Mouse (Mus musculus): ENCODE measurements at regions not wholly inside any gene's neighbourhood (a gene's known extent, or its start where the extent isn't known, plus 50 kb on each side); places are given as distances from the start of the nearest gene placed in this dataset.

DNA sequence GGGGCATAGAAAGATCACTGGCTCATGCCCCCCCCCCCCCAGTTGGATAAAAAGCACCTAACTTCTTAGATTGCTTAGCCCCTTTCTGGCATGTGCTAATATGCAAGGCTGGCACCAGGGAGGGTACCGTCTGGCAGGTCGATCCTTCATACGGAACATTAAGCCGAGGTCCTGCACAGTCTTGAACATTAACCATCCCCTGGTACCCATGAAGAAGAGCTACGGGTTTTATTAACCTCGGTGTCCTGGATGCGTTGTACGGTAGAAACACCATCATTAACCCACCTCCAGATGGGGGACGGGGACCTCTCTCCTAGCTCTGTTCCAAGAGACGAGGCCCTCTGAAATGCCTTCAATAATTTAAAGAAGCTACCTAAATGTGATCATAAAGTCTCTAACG lies 178.7 kb downstream of the Maf start:
- H3K27ac ChIP-seq (ENCODE audit: low read depth, low read length) = no peak overlapping the region
- no peak overlapping the region for H3K4me2 ChIP-seq (replicated peaks; ENCODE audit: low read depth)
- H3K9me3 ChIP-seq (ENCODE audit: control insufficient read depth) = no peaks in the 10 kb centered on the region
- H3K4me1 ChIP-seq (replicated peaks; ENCODE audit: control insufficient read depth, insufficient read depth, low read length) = peaks cover 11% of the 10 kb centered on the region
- no peak overlapping the region for H3K9ac ChIP-seq (ENCODE audit: low read depth, low read length)
- WGBS = 97% methylated on average over 11 of the region's 11 CpGs
- no peaks in the 10 kb centered on the region for H3K27me3 ChIP-seq (replicated peaks; ENCODE audit: control insufficient read depth, insufficient read depth, low read length)
- no peak for ATAC-seq
- no peaks in the 10 kb centered on the region for H3K36me3 ChIP-seq (ENCODE audit: control insufficient read depth, insufficient read depth)
- TF ChIP-seq CTCF (IDR thresholded peaks at IDR 0.05; ENCODE audit: low read depth) = no peak
- no peak overlapping the region for H3K4me3 ChIP-seq (ENCODE audit: low read depth, low read length)

DNA sequence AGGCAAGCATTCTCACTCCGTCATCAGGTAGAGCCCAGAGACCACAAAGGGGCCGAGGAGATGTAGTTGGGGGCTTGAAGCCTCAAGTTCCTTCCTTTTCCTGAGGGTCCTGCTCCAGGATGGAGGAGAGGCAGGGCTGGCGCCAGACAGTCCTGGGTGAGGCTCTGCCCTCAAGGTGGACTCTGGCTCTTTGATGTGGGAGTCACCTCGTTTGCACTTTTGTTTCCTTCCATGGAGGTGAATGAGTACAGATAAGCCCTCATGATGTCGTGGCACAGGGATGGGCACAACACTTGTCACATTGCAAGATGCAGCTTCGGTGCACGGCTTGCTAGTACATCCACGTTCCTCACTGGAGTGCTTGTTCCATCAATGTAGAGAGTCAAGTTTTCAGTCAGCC lies 182.4 kb downstream of the Maf start:
- WGBS = 58% methylated on average over 8 of the region's 8 CpGs
- Histone ChIP-seq H3K9ac (ENCODE audit: low read depth, low read length) (no peak overlapping the region), H3K4me2 (replicated peaks; ENCODE audit: low read depth) (0 out of 2 replicates have a peak overlapping the region, but pooled peaks have one; percentile 2), H3K27ac (ENCODE audit: low read depth, low read length) (peak overlapping the region; percentile 94), H3K4me3 (ENCODE audit: low read depth, low read length) (no peak overlapping the region), H3K4me1 (replicated peaks; ENCODE audit: control insufficient read depth, insufficient read depth, low read length) (peaks cover 7% of the 10 kb centered on the region), H3K9me3 (ENCODE audit: control insufficient read depth) (no peaks in the 10 kb centered on the region), H3K27me3 (replicated peaks; ENCODE audit: control insufficient read depth, insufficient read depth, low read length) (no peaks in the 10 kb centered on the region), H3K36me3 (ENCODE audit: control insufficient read depth, insufficient read depth) (no peaks in the 10 kb centered on the region)
- no peak for TF ChIP-seq CTCF (IDR thresholded peaks at IDR 0.05; ENCODE audit: low read depth)
- peak; percentile 90 for ATAC-seq

DNA sequence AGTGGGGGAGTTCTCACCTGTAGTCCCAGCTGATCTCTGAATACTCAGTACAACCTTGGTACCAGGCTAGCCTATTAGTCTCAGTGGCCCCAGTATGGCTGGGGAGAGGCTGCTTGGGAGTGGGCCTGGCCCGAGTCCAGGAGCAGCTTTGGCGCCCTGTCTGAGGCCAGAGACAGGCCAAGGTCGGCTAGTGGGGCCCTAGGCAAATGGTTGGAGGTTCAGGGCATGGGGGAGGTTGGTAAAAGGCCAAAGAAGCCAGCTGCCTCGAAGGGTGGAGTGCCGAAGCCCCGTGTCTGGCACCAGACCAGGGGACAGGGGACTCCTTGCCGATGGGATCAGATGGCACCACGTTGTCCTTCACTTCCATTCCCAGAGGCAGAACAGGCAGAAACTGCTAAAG lies 182.9 kb downstream of the Maf start:
- Histone ChIP-seq H3K9me3 (ENCODE audit: control insufficient read depth) (no peaks in the 10 kb centered on the region), H3K36me3 (ENCODE audit: control insufficient read depth, insufficient read depth) (no peaks in the 10 kb centered on the region), H3K27ac (ENCODE audit: low read depth, low read length) (peak overlapping the region; percentile 94), H3K4me3 (ENCODE audit: low read depth, low read length) (no peak overlapping the region), H3K27me3 (replicated peaks; ENCODE audit: control insufficient read depth, insufficient read depth, low read length) (no peaks in the 10 kb centered on the region), H3K4me2 (replicated peaks; ENCODE audit: low read depth) (0 out of 2 replicates have a peak overlapping the region, but pooled peaks have one; percentile 2), H3K9ac (ENCODE audit: low read depth, low read length) (no peak overlapping the region), H3K4me1 (replicated peaks; ENCODE audit: control insufficient read depth, insufficient read depth, low read length) (peaks cover 6% of the 10 kb centered on the region)
- no peak for TF ChIP-seq CTCF (IDR thresholded peaks at IDR 0.05; ENCODE audit: low read depth)
- 28% methylated on average over 8 of the region's 8 CpGs for WGBS
- ATAC-seq = peak; percentile 77

DNA sequence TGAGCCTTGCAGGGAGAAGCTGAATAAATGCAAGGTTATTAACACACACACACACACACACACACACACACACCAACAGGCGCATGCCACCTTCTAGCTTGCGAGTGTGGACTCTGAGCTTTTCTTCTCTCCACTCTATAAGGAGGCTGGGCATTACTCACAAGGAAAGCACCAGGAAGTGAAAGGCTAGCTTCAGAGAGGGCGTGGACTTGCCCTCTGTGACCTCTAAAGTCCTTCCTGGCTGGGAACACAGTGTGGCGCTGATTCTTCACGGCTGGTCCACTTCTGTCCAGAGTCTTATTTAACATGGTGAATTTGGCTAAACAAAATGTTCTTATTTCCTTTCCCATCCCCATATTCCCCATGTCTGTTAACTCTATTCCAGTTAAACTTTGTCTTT lies 185.1 kb downstream of the Maf start:
- ATAC-seq = peak; percentile 90
- peaks cover 4% of the 10 kb centered on the region; the same call in 1 of the 2 replicates for H3K4me1 ChIP-seq (replicated peaks; ENCODE audit: control insufficient read depth, insufficient read depth, low read length)
- H3K27ac ChIP-seq (ENCODE audit: low read depth, low read length) = 0 out of 2 replicates have a peak overlapping the region, but pooled peaks have one; percentile 15
- H3K9ac ChIP-seq (ENCODE audit: low read depth, low read length) = no peak overlapping the region
- H3K9me3 ChIP-seq (ENCODE audit: control insufficient read depth) = no peaks in the 10 kb centered on the region
- no peaks in the 10 kb centered on the region for H3K27me3 ChIP-seq (replicated peaks; ENCODE audit: control insufficient read depth, insufficient read depth, low read length)
- H3K4me3 ChIP-seq (ENCODE audit: low read depth, low read length) = no peak overlapping the region
- WGBS = 27% methylated on average over 5 of the region's 5 CpGs
- H3K4me2 ChIP-seq (replicated peaks; ENCODE audit: low read depth) = no peak overlapping the region
- no peaks in the 10 kb centered on the region for H3K36me3 ChIP-seq (ENCODE audit: control insufficient read depth, insufficient read depth)
- TF ChIP-seq CTCF (IDR thresholded peaks at IDR 0.05; ENCODE audit: low read depth) = peak; percentile 68

DNA sequence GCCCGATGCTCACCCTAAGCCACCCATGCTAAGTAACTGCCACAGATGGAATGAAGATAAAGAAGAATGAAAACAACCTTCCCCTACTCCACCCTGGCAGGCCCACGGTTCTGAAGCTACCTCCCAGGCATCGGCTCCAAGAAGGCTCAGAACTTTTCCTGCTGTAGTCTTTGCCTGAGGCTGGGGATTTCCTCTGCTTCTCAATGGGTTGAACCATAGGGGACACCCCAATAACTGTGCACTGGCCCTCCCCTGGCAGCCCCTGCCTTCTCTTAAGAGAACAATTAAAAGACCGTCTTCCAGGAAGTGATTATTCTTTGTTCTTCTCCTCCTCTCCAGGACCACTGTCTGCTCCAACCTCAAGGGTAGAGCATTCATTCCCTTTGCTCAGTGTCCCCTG lies 191.9 kb downstream of the Maf start:
- H3K4me1 ChIP-seq (replicated peaks; ENCODE audit: control insufficient read depth, insufficient read depth, low read length) = no peaks in the 10 kb centered on the region
- no peak overlapping the region for H3K4me3 ChIP-seq (ENCODE audit: low read depth, low read length)
- H3K4me2 ChIP-seq (replicated peaks; ENCODE audit: low read depth) = no peak overlapping the region
- no peaks in the 10 kb centered on the region for H3K9me3 ChIP-seq (ENCODE audit: control insufficient read depth)
- H3K27ac ChIP-seq (ENCODE audit: low read depth, low read length) = no peak overlapping the region
- H3K36me3 ChIP-seq (ENCODE audit: control insufficient read depth, insufficient read depth) = no peaks in the 10 kb centered on the region
- TF ChIP-seq CTCF (IDR thresholded peaks at IDR 0.05; ENCODE audit: low read depth) = no peak
- no peaks in the 10 kb centered on the region for H3K27me3 ChIP-seq (replicated peaks; ENCODE audit: control insufficient read depth, insufficient read depth, low read length)
- 66% methylated on average over 4 of the region's 4 CpGs for WGBS
- H3K9ac ChIP-seq (ENCODE audit: low read depth, low read length) = no peak overlapping the region
- ATAC-seq = no peak

DNA sequence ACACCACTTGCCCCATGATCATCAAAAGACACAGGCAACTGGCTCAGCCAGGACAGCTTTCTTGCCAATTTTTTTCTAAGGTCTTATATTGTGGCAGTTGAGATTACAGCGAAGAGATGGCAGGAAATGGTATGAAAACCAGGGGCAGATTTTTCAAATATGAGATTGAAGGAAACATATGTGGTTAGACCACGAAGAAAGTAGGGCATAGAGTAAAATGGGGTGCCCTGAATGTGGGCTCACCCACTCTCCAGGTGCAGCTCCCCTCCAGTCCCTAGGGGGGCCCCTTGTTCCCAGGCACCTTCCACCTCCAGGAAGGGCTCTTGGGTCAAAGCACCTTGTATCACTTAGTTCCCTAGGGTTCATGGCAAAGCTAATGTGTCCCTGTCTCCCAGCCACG lies 193.1 kb downstream of the Maf start:
- H3K4me2 ChIP-seq (replicated peaks; ENCODE audit: low read depth) = no peak overlapping the region
- H3K27me3 ChIP-seq (replicated peaks; ENCODE audit: control insufficient read depth, insufficient read depth, low read length) = no peaks in the 10 kb centered on the region
- ATAC-seq = no peak
- no peak overlapping the region for H3K27ac ChIP-seq (ENCODE audit: low read depth, low read length)
- no peak for TF ChIP-seq CTCF (IDR thresholded peaks at IDR 0.05; ENCODE audit: low read depth)
- no peak overlapping the region for H3K9ac ChIP-seq (ENCODE audit: low read depth, low read length)
- H3K4me1 ChIP-seq (replicated peaks; ENCODE audit: control insufficient read depth, insufficient read depth, low read length) = no peaks in the 10 kb centered on the region
- no peaks in the 10 kb centered on the region for H3K36me3 ChIP-seq (ENCODE audit: control insufficient read depth, insufficient read depth)
- WGBS = 73% methylated on average over 3 of the region's 3 CpGs
- H3K4me3 ChIP-seq (ENCODE audit: low read depth, low read length) = no peak overlapping the region
- no peaks in the 10 kb centered on the region for H3K9me3 ChIP-seq (ENCODE audit: control insufficient read depth)

DNA sequence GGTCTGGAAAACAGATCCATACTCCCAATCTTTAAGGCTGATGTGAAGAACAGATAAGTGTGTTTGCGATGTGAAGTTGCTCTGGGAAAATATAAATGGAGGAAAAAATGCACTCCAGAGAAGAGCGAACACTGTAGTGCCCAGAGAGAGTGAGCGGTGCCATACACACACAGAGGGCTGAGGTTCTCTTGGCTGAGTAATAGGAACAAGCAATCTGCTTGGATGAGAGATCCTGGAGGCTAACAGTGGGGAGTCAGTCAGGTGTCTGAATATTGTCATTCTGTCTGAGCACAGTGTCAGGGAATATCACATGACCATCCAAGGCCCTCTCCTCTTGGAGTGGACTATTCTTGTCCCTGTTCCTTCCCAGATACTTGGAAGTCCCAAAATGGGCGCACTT lies 200.4 kb downstream of the Maf start:
- WGBS = 84% methylated on average over 4 of the region's 4 CpGs
- Histone ChIP-seq H3K4me2 (replicated peaks; ENCODE audit: low read depth) (no peak overlapping the region), H3K27ac (ENCODE audit: low read depth, low read length) (no peak overlapping the region), H3K4me1 (replicated peaks; ENCODE audit: control insufficient read depth, insufficient read depth, low read length) (no peaks in the 10 kb centered on the region), H3K27me3 (replicated peaks; ENCODE audit: control insufficient read depth, insufficient read depth, low read length) (no peaks in the 10 kb centered on the region), H3K9ac (ENCODE audit: low read depth, low read length) (no peak overlapping the region), H3K36me3 (ENCODE audit: control insufficient read depth, insufficient read depth) (no peaks in the 10 kb centered on the region), H3K9me3 (ENCODE audit: control insufficient read depth) (no peaks in the 10 kb centered on the region), H3K4me3 (ENCODE audit: low read depth, low read length) (no peak overlapping the region)
- no peak for ATAC-seq
- no peak for TF ChIP-seq CTCF (IDR thresholded peaks at IDR 0.05; ENCODE audit: low read depth)

Data from intestine, postnatal 0 days (tissue).